Mouse (Mus musculus): ENCODE results near the gene Gadl1.

- TF ChIP-seq POLR2A (IDR thresholded peaks at IDR 0.05; ENCODE audit: extremely low read depth, insufficient read depth, low read length) (no peak), CTCF (IDR thresholded peaks at IDR 0.05; ENCODE audit: extremely low read depth, insufficient read depth, low read length) (peak; percentile 73)
Observed at GRCm38 (mm10) chr9:116060691-116061090, 151.4 kb downstream of the Gadl1 start.

Data from cortical plate, adult 2 months (tissue).